Mouse (Mus musculus) MEL (cell line): ENCODE results near the gene C1galt1c1.

Experiments
- CHD2 ChIP-seq: IDR thresholded peaks from 2 replicates; pipeline ENCODE4 v1.6.1; 2011; ENCODE audit warnings: low read length, improper control_type of control experiment
- CTCF ChIP-seq, 3 experiments: IDR thresholded peaks in 2 of 3; conservative IDR thresholded peaks in 1 of 3; 2 replicates each; pipeline ENCODE4 v1.5.1; 2011 to 2012; ENCODE audit warnings: low read length in 3 of 3, low read depth in 2 of 3, mild to moderate bottlenecking in 2 of 3, improper control_type of control experiment in 1 of 3, inconsistent platforms in 1 of 3, mixed read lengths in 1 of 3, moderate library complexity in 1 of 3; ENCODE audit not compliant: control insufficient read depth in 1 of 3, insufficient read depth in 1 of 3, poor library complexity in 1 of 3, severe bottlenecking in 1 of 3
- EP300 ChIP-seq, 2 experiments: IDR thresholded peaks; 2 replicates each; pipeline ENCODE4 v1.6.1; 2011; ENCODE audit warnings: improper control_type of control experiment in 2 of 2, low read length in 2 of 2, low read depth in 1 of 2, mild to moderate bottlenecking in 1 of 2
- JUND ChIP-seq: IDR thresholded peaks from 2 replicates; pipeline ENCODE4 v1.6.1; 2011; ENCODE audit warnings: low read depth, mild to moderate bottlenecking, improper control_type of control experiment, low read length
- MAZ ChIP-seq: IDR thresholded peaks from 2 replicates; pipeline ENCODE4 v1.6.1; 2012; ENCODE audit warnings: low read depth, mild to moderate bottlenecking, inconsistent platforms, low read length, improper control_type of control experiment
- MYB ChIP-seq: IDR thresholded peaks from 2 replicates; pipeline ENCODE4 v1.6.1; 2011; ENCODE audit warnings: mild to moderate bottlenecking, low read depth, low read length, improper control_type of control experiment
- POLR2A ChIP-seq, 2 experiments: IDR thresholded peaks; 2 replicates each; pipeline ENCODE4 v1.6.1; 2011 to 2012; ENCODE audit warnings: low read length in 2 of 2, mild to moderate bottlenecking in 2 of 2, control low read depth in 1 of 2, improper control_type of control experiment in 1 of 2, low read depth in 1 of 2, moderate library complexity in 1 of 2; ENCODE audit not compliant: control insufficient read depth in 1 of 2, insufficient read depth in 1 of 2, poor library complexity in 1 of 2
- RAD21 ChIP-seq: IDR thresholded peaks from 2 replicates; pipeline ENCODE4 v1.6.1; 2011; ENCODE audit warnings: mild to moderate bottlenecking, low read depth, low read length, improper control_type of control experiment
- TAL1 ChIP-seq: IDR thresholded peaks from 2 replicates; pipeline ENCODE4 v1.6.1; 2012; ENCODE audit warnings: mild to moderate bottlenecking, inconsistent platforms, low read length, moderate library complexity, mixed read lengths
- TBP ChIP-seq: IDR thresholded peaks from 2 replicates; pipeline ENCODE4 v1.8.0; 2011; ENCODE audit warnings: low read depth, low read length, improper control_type of control experiment
- TCF12 ChIP-seq: IDR thresholded peaks from 2 replicates; pipeline ENCODE4 v1.6.1; 2014; ENCODE audit warnings: low read depth, mild to moderate bottlenecking, inconsistent platforms, low read length, improper control_type of control experiment, moderate library complexity
- USF1 ChIP-seq: IDR thresholded peaks from 2 replicates; pipeline ENCODE4 v1.6.1; 2014; ENCODE audit warnings: low read depth, mild to moderate bottlenecking, inconsistent platforms, low read length, improper control_type of control experiment, moderate library complexity
- USF2 ChIP-seq, 2 experiments: IDR thresholded peaks; 2 replicates each; pipeline ENCODE4 v1.6.1; 2011 to 2012; ENCODE audit warnings: improper control_type of control experiment in 2 of 2, low read length in 2 of 2, borderline replicate concordance in 1 of 2, inconsistent platforms in 1 of 2, low read depth in 1 of 2, mild to moderate bottlenecking in 1 of 2; ENCODE audit not compliant: insufficient read depth in 1 of 2
- ZKSCAN1 ChIP-seq: IDR thresholded peaks from 2 replicates; pipeline ENCODE4 v1.6.1; 2012; ENCODE audit warnings: low read depth, mild to moderate bottlenecking, inconsistent platforms, low read length, improper control_type of control experiment, moderate library complexity

GRCm38 (mm10) chrX:38581140-38581539, 53.7 kb downstream of the C1galt1c1 start:
- TF ChIP-seq CTCF (IDR thresholded peaks at IDR 0.05 in 2 of 3, conservative IDR thresholded peaks at IDR 0.05 in 1 of 3; ENCODE audit: control insufficient read depth in 1 of 3, insufficient read depth in 1 of 3, low read depth in 2 of 3, low read length in 3 of 3, poor library complexity in 1 of 3, severe bottlenecking in 1 of 3) (no peak), MAZ (no peak), USF1 (no peak), TCF12 (0 out of 2 replicates have a peak, but pooled peaks have one; percentile 39), TBP (no peak), POLR2A (IDR thresholded peaks at IDR 0.05; ENCODE audit: control insufficient read depth in 1 of 2, insufficient read depth in 1 of 2, low read depth in 1 of 2, low read length in 2 of 2, poor library complexity in 1 of 2) (no peak), RAD21 (no peak), CHD2 (no peak), TAL1 (no peak), JUND (0 out of 2 replicates have a peak, but pooled peaks have one; percentile 10), USF2 (IDR thresholded peaks at IDR 0.05; ENCODE audit: borderline replicate concordance in 1 of 2, insufficient read depth in 1 of 2, low read depth in 1 of 2, low read length in 2 of 2) (no peak), EP300 (IDR thresholded peaks at IDR 0.05; ENCODE audit: low read depth in 1 of 2, low read length in 2 of 2) (peak; percentile 50 to 66), MYB (no peak), ZKSCAN1 (no peak)
